Mouse (Mus musculus) gastrocnemius, postnatal 36 days (tissue): ENCODE measurements around the gene Npy4r. TPM values are rescaled to one million over a fixed set of nuclear protein-coding genes. Genes with fewer than 3 reads are reported as not detected.

Experiments used
- DNase-seq, 2 experiments: peaks; one replicate each; pipeline ENCODE4 v3.0.0; 2022
- intact Hi-C: fragments of 180-260 bp; cut with DNase I; formaldehyde crosslinking; loops from one replicate; pipeline ENCODE4 v1.15.1; 2025
- long read RNA-seq, 2 experiments: library from polyadenylated mRNA; stranded (forward); transcript quantifications; one replicate each; pipeline ENCODE4 v2.0.0; 2021
- total RNA-seq, 2 experiments: library from RNA; stranded (reverse); gene quantifications; 2 replicates each; pipeline ENCODE4 v1.2.3; 2021

Npy4r gene
- under 1 TPM; 0.10 TPM for total RNA-seq
- long read RNA-seq, experiment 1, result 0 reads
- long read RNA-seq, experiment 2, partial matches to known transcripts, result 0 of 1 reads
- long read RNA-seq, experiment 2, other reads (novel, unspliced or antisense), result 1 of 1 reads

DNA sequence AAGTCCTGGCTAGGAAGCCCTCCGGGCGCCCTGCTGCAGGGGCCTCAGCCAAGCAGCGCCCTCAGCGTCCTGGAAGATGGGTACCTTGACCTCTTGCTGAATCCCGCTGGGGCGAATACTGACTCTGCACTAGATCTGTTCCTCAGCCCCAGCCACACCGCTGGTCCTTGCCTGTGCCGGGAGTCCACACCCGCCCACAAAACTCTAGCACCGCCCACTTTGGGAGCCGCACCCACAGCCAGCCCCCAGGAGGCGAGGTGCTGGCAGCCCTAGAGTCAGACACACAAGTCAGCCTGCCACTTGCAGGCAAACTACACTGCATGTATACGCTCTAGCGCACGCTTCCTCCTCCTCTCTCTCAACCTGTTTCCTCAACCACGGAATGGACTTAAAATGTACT, at the start of gene Npy4r:
Gene Npy4r, minus strand, starts transcription at position 148 of the 400 bp plus-strand sequence.
- intact Hi-C loops, result loop anchor here (2.0 to 5.0 kb wide), 2 partner anchors 45 to 70 kb away; no protein-coding TSS in a partner anchor
- peak; percentile 51 to 59 for DNase-seq

DNA sequence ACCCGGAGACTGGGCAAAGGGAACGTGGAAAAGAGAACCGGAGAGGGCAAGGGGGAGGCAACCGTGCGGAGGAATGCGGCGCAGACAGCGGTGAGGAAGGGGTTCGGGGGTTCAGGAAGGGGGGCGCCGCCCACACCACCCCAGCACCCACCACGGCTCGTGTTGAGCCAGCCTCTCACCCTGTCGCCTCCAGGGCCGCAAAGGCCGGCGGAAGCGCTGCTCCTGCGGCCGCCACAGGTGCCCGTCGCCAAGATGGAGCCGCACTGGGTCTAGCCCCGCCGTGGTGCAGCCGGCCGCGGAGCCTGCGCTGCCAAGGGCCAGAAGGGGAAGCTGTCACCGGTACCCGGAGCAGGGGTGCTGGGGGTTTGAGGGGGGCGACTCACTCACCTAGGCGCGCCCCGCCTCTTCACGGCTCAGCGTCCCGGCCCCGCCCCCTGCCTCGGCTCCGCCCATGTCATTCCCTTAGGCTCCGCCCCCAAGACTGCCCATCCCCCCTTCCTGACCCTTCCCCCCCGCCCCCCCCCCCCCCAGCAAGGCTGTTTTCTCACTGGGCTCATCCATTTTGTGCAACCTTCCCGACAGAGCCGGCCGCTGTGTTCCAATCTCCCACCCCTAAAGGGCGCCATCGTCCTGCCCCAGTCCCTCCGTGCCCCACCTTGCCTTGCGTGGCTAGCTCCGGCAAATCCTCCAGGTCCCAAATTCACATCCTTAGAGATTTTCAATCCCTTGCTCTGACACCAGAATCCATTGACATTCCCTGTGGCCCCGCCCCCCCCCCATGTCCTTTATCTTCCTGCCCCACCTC, 49.1 kb upstream of the Npy4r start, which contains the start of gene Gprin2:
Gene Gprin2, minus strand, starts transcription at position 423 of the 805 bp plus-strand sequence.
- intact Hi-C loops, result no loop called here

DNA sequence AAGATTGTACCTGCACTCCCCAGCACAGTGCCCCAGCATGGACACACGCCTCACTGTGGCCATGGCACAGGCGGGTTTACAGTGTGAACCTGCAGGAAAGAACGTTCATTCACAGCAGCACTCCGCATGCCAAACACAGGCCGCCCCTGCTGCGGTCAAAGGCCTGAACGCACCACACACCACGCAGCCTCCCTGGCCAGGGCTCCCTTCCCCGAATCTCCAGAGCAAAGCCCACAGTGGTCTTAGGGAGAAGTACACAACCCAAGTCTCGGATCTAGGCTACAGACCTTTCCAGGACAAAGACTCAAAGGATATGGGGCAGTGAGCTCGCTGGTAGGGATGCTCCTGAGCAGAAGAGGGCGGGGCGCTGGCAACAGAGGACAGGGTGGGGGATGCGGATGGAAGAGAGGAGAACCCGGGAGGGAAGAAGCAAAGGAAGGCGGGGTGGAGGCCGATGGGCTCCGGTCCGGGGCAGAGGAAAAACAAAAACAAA, 48.5 kb upstream of the Npy4r start:
- DNase-seq, result no peak
- intact Hi-C loops, result no loop called here

More for the DNA sequence above, 49.1 kb upstream of the Npy4r start, which contains the start of gene Gprin2:
- DNase-seq, result no peak

DNA sequence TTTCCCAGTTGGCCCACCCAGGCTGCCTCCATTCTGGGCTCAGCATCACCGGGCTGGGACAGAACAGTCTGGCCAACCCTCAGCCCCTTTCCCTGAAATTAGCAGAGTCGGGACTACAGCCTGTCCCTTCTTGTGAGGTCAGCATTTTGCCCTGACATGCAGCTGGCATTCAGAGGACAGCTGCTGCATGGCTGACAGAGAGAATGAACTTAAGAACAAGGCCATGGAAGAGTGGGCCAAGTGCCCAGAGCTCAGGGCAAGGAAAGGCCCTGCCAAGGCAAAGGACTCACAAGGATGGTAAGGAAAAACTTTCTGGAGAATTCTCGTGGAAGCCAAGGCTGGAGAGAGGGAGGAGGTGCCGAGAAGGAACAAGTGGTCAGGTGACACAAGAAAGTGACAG, 44.4 kb upstream of the Npy4r start:
- intact Hi-C loops, result no loop called here
- no peak for DNase-seq

DNA sequence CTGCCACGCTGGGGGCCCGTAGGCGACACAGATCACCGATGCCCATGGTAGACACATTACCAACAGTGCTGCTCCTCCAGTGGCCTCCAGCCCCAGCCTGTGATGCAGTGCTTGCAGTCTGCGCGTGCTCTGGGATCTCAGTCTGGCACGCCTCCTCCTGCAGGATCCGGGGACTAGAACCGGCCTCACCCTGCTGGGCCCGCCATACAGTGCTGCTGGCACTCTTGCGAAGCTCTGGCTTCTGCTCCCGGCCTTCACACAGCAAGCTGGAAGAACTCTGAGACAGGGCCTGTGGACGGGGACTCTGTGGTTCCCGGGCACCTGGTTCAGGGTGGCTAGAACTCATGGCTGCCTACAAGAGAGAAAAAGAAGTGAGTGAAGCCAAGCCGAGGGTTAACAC, 43.2 kb upstream of the Npy4r start:
- intact Hi-C loops, result no loop called here
- DNase-seq, result no peak

DNA sequence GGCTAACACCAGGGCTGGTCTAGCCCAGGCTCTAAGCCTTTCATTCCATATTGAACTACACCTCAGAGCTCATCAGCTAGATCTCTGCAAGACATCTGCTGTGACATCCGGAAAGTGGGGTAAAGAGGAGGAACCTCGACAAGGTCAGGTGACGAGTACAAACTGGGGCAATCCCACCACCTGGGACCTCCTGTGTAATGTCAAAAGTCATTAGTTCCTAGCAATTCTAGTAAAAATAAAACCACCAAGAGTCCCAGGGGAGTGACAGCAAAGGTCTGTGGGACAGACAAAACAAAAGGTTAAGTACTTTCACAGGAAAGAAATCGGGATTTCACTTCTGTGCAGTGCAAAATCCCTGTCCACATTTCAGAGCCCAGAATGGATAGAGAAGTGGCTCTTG, 41.6 kb upstream of the Npy4r start:
- intact Hi-C loops, result no loop called here
- DNase-seq, result no peak

DNA sequence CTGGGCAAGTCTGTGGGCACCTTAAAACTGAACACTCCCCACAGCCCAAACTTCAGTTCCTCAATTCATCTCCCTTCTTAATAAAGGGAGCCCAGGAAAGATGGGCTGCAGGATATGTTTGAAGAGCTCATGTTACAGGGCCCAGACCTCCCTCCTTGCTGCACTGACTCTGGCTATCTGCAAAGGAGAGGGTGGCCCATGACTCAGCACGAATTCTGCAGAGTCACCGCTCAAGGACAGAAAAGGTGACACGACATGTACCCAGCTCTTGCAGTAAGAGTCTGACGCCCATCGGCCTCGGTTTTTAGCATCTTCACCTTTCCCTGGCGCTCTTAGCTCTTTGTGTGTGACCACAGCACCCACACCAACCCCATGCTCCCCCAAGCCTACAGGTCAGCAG, 38.1 kb upstream of the Npy4r start:
- DNase-seq, result no peak
- intact Hi-C loops, result no loop called here

DNA sequence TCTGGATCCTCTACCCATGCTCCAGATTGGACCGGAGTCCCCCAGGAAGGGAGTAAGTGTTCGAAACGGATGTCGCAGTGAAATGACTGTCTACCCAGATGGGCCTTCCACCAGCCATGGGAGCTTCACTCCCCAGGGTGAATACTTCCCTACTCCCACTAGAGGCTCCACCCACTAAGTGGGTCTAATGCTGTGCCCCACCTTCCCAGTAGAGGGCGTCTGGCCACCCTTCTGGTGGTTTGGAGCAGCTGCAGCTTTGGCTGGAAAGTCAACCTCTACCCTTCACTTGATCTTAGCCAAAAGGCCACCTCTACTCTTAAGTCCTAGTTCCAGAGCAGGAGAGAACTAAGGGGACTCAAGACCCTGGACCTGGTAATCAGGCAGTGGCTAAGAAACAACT, 36.3 kb upstream of the Npy4r start:
- DNase-seq, result peak in 1 of 2 experiments; percentile 32

DNA sequence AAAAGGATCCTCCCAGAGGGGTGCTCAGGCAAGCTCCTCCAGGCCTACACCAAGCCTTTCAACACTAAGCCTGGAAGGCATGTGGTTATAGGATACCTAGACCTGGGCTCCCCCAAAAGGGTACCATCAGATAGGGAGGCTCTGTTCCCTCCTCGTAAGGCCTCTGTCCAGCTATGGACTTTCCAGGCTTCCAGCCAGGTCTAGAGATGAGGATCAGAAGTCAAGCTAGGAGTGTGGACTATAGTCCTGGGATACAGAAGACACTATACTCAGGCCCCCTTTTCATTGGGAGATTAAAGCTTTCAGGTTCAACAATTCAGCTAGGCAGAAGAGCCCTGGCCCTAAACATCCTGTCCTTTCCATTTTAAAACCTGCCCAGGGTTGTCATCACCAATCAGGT, 30.8 kb upstream of the Npy4r start:
- DNase-seq, result no peak
- intact Hi-C loops, result no loop called here

More for the DNA sequence above, 36.3 kb upstream of the Npy4r start:
- intact Hi-C loops, result no loop called here

DNA sequence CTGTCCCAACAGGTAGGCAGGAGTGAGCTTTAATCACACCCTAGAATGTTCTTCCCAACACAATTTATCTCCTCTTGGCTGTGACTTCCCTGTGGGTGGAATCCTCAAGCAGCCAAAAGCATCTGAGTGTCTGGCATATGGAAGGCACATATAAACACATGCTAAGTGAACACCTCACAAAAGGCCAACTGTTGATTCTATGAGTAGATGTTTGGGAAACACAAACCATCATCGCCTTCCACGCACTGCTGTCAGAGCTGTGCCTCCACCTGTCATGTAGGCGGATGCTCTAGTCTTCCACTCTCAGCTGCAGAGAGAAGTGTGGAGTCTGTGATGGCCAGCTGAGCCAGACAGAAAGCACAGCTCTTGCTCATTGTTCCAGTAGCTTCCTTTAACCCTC, 27.1 kb upstream of the Npy4r start:
- no peak for DNase-seq
- intact Hi-C loops, result no loop called here

DNA sequence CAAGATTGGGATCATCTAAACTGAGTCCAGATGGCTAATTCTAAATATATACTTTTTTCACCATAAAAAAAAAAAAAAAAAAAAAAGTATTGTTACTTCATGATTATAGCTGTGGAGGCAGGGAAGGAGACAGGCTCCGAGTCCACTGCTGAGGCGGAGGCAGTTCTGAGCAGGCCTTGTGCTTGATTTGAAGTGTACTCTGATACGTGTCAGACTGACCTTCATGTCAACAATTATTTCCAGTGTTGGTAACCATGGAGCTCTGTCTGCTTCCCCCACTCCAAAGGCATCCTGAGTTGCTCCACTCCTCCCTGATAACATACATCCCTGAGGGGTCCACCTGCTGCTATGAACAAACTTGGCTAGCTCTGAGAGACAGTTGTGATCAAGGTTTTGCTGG, 18.8 kb upstream of the Npy4r start:
- DNase-seq, result no peak
- intact Hi-C loops, result no loop called here

DNA sequence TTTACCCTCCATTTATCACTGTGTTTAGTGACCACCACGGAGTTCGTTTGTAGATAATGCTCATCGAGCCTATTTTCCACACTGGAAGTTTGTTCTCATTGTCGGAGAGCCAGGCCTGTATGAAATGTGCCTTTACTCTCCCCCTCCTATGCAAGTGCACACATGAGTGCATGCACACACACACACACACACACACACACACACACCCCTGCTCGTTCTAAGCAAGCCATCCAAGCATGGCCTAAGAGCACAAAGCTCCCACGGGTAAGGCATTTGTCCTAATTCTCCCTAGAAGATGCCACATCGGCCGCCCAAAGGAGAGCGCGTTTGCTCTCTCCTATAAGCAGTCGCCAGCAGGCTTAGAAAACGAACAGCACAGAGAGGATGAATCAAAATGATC, 3.5 kb upstream of the Npy4r start:
- intact Hi-C loops, result no loop called here

DNA sequence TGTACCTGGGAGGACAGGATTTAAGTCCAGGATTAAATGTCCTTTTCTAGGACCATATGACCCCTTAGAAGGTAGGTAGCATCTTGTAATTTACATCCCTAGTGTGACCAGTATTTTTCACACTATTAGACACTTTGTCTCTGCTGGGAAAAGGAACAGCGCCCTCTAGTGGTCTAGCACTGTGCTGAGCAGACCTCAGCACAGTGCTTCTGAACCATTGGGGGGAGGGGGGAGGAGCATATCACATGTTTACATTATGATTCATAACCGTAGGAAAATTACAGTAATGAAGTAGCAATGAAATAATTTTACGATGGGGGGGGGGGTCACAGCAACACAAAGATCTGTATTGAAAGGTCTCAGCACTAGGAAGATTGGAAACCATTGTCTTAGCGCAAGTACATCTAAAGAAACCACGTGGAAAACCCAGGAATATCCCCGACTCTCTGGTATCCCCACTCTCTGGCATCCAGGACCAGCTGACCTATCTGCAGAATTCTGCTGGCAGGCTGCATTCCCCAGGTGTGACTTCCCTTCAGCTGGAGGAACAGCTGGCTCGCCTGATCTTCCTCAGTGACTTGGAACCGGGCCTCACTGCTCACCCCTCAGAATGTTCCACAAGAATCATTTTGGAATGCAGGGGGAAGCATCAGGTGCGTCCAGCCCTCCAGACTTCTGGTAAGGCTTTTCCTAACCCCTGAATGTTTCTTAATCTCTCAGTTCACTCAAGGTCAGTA, 2.5 kb upstream of the Npy4r start:
- intact Hi-C loops, result loop anchor here (5.0 kb wide), 1 partner anchor 47 kb away; no protein-coding TSS in a partner anchor
- DNase-seq, result peak in 1 of 2 experiments; percentile 25

More for the DNA sequence above, 3.5 kb upstream of the Npy4r start:
- DNase-seq, result no peak

DNA sequence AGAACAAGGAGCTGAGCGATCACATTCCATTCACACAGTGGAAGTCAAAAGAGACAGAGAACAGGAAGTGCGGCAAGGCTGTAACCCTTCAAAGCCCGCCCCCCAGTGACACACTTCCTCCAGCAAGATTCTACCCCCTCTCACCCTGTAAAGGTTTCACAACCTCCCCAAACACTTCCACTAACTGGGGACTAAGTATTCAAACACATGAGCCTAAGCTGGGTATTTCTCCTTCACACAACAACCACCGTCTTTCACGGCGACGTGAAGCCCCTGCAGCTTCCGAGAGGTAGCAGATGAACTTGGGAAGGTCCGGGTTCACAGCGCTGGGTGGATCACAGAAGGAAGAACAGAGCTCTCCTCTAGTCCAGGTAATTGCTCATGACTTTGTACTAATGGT, 9.4 kb downstream of the Npy4r start:
- no peak for DNase-seq
- intact Hi-C loops, result no loop called here

DNA sequence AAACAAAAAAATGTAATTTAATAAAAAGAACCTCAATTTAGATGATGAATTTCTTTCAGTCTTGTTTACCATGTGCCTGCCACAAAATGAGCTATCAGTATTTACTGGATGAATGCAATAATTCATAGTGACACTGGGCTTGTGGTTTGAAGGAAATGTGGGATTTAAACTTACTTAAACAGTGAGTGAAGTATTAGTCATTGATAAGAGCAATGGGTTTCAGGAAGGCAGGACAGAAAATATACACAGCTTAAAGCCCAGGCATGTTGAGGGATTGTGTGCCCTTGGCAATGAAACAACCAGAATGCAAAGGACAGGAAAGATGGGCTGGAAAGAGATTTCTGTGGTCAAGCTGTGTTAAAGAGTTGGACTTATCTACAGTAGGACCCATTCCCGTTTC, 10.0 kb downstream of the Npy4r start:
- no peak for DNase-seq
- intact Hi-C loops, result no loop called here

DNA sequence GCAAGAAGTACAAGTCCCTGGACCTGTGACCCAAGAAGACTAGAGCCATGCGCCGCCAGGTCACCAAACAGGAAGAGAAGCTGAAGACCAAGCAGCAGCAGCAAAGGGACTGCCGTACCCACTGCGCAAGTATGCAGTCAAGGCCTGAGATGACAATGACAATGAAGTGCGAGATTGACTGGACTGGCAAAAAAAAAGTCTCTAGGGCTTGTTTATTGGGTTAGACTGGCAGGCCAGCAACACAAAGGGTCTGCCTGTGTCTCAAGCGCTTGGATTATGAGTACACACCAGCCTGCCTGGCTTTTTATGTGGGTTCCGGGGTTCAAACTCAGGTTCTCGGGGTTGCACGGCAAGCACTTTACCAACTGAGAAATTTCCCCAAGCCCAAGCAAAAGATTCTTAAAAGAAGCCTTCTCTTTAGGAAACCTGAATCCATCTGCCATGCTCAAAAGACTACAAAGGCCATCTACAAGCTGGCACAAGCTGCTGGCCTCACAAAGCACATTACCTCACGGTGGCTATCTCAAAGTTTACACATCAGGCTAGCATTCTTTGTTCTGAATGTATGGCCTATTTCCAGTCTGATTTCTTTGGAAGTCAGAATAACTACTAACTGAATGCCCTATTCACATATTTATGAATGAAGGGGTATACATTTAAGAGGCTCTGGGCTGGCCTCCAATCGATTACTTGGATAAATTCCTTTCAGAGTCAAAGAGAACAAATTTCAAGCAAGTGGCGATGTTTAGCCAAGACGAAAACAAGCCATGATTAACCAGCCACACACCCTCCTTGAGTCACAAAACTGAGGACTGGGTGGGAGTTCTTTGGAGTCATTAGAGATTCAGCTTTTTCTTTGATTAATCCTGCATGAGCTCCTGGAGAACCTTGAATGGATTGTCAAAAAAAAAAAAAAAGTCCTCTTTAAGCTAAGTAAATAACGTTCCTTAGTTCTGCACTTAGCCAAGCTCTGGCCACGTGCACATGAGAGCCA, 12.3 kb downstream of the Npy4r start:
- no peak for DNase-seq
- intact Hi-C loops, result no loop called here

DNA sequence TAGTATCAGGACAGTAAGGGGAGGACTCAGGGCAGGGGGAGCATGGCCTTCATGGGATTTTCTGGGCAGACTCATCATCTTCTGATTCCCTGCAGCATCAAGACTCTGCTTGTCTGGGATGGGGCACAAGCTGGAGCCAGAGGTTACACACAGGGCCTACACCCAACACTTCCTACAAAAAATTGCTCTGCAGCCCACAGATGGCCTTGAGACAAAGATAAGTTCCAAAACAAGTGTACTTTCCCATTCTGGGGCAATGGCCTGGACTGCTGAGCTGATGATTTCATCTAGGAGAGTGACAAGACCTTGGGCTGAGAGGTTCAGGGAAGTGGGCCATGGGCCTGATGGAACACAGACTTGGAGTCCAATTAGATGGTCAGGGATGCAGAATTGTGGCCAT, 16.9 kb downstream of the Npy4r start:
- intact Hi-C loops, result no loop called here
- no peak for DNase-seq

DNA sequence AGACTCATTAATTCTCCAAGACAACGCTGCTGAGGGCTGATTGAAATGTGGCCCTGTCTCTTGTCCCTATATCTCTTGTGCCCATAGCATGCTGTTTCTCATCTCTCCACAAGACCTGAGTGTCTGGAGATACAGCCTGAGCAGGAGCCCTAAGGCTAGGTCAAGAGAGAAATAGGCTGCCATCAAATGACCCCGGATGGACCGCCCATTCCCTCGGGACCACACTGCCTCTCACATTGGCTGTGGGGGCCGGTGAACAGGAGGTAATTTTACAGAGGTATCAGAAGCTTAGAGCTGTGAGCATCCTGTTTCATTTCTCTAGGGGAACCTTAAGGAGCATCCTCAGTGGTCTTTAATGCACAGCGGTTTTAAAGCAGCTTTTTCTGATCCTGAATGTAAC, 21.1 kb downstream of the Npy4r start:
- intact Hi-C loops, result no loop called here
- DNase-seq, result no peak

DNA sequence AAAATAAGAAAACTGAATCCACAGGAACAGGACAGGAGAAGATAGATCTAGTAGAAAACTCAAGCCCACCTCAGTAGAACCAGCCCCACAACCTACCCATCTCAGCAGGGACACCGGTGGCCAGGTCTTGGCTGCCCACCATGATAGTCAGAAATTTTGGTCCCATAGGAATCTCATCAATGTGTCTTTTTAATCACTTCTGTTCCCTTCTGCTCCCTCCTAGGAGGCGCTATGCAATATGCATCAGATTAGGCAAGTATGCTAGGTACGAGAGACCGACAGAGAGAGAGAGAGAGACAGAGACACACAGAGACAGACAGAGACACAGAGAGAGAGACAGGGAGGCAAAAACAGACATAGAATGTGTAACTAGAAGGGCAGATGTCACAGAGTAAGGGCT, 30.6 kb downstream of the Npy4r start:
- no peak for DNase-seq
- intact Hi-C loops, result no loop called here

DNA sequence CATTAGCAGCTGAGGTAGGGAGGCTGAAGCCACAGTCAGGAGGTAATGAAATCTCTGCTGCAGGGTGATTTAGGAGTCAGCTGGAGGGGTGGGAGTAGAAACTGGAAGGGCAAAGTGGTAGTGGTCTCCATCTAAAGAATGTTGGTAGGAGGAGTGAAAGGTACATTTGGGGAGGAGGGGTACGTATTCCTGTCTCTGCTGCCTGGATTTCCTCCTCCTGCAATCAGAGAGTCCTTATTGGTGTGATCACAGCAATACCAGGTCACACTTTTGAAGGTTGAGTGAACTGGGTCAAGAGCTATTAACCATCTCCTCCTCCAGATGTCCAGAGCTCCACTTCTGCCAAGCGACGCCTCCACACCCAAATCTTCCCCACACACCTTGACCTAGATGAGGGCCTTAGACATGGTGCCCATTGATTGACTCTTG, 31.4 kb downstream of the Npy4r start:
- no peak for DNase-seq
- intact Hi-C loops, result no loop called here
